Mouse (Mus musculus) urinary bladder, adult 18-20 months (tissue): ENCODE measurements around the gene Mrpl33.
A peak's percentile ranks its signal among the peaks of the same experiment; 100 is the strongest.
"Not testable (repeated sequence)": the region's sequence is repeated elsewhere in the genome, so short reads cannot be mapped to it uniquely, and the experiment has no call there.

Source experiments
- DNase-seq, 2 experiments: peaks; one replicate each; pipeline ENCODE4 v3.0.0; 2022; ENCODE audit warnings: low spot score in 2 of 2, mixed read lengths in 2 of 2

The Mrpl33 gene

DNA sequence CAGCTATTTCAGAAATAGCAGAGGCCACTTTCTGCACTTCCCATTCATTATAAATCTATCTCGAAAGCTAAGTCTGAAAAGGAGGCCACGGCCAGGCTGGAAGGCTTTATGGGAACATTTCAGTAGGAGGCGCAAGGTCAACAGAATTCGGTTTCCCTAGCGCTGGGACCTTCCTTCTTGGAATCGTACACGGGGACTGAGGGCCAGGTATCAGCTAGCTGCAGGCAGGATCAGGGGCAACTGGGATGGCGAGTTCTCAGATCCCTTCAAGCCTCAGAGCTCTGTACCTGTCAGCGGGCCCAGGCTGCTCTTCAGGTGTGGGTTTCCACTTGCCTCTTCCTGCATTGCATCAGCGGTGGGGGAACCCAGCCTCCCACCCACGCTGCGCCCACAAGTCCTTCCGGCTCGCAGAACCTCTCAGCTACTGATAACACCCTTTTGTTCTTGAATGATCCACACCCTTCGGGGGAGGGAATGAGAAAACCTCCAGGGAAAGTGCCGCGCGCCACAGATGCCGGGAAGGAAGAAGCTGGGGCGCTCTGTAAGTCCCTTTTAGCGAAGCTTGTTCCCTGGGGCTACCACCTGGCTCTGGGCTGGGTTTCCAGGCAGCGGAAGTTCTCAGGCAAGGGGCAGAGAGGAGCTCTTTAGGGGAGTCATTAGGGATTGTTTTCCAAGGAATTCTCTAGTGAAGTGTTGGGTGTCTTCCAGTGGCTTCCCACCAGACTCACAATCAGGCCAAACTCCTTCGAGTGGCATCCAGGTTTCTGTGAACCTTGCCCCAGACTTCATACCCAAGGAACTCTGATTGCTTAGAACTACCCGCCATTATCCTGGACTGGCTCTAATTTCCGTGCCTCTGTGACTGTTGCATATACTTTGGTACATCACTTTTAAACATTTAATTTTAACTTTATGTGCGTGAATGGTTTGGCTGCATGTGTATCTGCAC, at the start of gene Mrpl33:
Gene Mrpl33 (plus strand): TSS at position 455 of the 949 bp plus-strand sequence.
- peak; percentile 59 to 71 for DNase-seq

DNA sequence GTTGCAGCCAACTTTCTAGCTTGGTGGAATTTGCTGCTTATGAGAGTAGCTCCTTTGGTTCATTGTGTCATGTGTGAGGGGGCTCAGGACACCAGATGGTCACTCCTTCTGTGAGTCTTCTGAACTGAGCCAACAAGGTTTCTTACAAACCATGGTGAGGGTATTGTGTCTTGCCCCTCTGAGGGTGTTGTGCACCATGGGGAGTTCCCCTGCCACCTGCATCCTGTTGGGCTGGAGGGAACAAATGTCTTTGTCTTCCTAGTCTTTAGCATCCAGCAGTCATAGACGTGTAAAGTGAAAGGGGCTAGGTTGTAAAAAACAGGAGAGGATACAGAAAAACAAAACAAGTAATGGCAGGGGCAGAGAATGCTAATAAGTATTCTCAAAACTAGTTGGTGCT, 37.3 kb upstream of the Mrpl33 start:
- no peak for DNase-seq

DNA sequence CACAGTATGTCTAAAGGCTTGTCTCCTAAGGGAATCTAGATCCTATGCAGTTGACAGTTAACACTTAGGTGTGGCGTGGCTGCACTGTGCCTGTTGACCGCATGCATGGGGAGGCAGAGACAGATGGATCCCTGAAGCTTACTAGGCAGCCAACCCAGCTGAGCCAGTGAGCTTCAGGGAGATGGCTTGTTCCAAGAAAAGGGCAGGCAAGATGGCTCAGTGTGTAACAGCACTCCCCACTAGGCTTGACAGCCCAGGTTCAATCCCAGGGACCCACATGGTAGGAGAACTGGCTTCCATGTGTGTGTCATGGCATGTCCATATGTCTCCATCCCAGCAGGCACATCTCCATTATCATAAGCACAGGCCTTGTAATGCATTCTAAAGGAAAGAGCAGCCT, 36.4 kb upstream of the Mrpl33 start:
- no peak for DNase-seq

DNA sequence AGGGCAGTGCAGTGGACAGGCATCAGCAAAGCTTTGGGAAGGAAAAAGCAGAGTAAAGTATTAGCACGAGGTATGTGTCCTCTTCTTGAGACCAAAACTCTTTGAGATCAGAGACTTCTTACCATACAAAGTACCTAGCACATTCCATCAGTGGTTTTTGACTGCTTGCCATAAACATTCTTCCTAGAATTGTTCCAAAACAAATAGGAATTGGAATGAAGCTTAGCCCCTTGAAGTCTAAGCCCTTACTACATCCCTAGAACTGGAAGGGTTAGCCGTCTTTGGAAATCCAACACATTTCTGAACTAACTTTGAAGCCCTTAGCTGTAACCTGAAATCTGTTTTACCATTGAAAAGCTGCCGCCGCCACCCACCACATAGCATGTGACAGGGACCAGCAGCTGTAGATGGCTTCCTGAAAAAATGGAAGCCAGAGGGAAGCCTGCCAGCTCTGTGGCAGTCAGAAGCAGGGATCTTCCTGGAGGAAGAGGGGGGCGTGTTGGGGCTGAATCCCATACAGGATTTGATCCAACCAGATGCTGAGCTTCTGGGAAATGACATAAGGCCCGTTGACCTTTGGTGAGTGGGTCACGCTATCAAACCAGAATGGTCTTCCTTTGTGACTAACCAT, 34.6 kb upstream of the Mrpl33 start:
- no peak for DNase-seq

DNA sequence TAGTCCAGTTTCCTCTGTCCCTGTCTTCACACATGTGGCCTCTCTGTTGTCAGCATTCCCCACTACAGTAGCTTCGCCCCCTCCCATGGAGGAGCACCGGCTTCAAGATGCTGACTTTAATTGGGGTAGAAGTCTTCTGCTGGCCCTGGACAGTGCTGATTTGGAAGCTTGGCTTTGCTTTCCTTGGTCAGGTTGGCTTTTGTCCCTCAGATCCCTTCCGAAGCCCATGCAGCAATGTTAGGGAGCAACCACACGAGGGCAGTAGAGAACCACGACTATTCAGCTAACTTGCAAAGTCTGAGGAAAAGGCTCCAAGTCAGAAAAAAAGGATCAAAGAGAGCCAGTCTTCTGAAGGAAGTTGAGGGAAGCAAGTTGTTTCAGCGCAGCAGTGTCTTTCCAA, 33.2 kb upstream of the Mrpl33 start:
- peak; percentile 28 to 56 for DNase-seq

DNA sequence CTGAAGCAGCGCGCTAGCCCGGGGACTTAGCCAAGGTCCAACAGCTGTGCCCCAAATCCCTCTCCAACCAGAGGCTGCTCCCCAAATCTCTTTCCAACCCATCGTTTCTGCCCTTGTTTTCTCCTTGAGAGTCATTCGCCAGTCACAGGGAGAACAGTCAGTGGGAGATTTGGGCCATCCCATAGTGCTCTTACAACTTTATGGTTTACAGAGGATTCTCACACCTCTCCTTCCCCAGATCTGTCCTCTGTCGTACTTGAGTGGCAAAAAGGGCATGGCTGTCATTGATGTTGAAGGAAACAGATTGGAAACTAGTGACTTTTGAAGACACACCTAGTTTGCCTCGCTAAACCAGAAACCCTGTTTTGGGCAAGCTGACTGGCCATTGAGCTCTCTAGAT, 32.8 kb upstream of the Mrpl33 start:
- DNase-seq = no peak

DNA sequence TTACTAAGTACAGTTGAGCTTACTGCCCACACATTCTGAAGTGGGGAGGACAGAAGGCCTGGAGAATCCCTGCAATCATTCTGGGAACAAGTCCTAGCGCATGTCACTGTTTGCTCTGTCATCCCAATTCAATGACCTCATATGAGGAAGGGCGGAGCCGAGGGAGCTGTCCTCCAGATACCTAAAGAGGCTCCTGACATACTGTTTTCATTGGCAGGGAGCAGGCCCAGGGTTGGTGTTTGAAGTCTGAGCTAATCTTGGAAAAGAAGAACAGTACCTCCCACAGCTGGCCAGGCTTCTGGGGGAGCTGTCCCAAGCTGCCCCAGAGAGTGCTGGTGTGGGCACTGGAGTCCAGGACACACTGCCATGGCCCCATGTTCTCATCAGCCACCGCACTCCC, 31.8 kb upstream of the Mrpl33 start:
- peak in 1 of 2 experiments; percentile 56 for DNase-seq

DNA sequence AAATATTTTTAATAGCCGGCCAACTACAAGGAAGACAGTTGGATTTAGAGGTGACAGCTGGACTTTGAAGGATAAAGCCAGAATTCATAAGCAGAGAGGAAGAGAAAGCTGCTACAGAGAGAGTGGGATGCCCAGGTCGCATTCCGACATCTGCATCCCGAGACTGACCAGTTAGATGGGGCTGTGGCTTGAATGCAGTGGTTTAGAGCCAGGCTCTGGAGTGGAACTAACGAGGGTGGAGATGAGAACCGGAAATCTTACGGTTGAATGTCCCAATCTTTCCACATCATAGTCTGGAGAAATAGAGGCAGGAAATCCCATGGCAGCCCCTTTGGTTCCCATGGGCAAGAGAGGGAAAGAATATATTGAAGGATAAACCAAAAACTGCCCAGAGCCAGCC, 30.7 kb upstream of the Mrpl33 start:
- DNase-seq = no peak

DNA sequence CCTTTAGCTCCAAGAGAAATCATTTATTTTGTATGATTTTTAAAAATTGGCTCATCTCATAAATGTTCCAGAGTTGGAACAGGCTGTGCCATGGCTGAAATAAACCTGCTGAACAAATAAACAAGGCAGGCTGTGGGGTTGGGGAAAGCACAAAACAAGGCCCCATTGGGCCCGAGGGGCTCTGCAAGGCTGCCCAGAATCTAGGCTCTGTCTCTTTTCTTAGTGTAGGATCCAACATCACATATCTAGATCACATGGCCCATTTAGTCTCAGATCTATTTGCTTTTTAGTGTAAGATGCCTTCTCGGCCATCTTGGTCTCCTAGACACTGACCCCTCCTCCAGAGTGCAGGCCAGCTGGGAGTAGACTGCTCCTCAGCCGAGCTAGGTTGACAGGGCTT, 30.3 kb upstream of the Mrpl33 start:
- DNase-seq = no peak

DNA sequence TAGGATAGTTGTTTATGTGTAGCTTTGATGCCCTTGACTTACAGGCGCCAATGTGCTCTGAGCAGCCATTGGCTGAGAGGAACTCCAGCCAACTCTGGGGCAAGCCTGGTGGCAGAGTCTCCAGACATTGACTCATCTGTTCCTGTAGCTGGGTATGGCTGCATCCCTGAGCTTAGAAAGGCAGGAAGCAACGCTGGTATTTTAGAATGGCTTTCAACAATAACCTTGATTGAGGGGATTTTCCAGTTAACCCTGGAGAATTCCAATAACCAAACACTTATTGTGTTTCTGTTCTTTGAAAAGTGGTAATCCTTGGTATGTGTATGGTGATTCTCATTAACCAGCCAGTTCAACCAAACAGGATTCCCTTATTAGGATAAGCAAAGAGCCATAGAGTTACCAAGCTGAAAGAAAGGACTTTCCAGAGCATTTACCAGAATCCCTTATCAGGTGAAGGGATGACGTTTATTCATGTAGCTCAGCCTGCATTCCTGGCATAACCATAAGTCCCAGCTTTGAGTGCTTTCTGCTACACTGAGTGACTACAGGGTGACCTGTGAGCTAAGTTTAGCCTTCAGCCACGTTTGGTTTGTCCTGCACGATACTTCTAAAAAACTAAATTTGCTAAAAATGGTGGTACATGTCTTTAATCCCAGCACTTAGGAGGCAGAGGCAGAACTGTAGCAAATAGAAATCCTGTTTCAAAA, 28.6 kb upstream of the Mrpl33 start:
- DNase-seq = no peak

DNA sequence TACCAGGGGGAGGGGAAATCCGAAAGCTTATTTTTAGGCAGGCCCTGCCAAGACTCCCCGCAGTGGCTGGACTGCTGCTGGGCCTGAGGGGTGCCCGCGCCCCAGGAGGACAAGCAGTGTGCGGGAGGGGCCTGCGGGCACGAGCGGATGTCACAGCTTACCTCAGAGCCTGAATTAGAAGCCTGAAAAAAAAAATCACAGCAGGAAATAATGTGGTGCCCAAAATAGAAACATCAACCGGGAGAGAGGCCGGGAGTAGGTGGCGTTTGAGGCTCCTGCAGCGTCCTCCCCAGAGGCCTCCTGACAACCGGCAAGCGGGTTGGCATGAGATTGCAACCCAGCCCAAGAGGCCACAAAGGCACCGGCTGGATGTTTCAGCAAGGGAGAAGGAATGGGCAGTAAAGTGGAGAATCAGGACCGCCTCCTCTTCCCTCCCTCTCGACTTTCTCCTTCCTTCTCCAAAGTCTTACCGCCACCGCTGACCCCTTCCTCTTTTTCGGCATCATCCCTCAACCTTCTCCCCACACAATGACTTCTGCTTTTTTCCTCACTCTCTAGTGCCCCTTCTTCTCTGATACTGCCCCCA, 25.6 kb upstream of the Mrpl33 start:
- DNase-seq = no peak

DNA sequence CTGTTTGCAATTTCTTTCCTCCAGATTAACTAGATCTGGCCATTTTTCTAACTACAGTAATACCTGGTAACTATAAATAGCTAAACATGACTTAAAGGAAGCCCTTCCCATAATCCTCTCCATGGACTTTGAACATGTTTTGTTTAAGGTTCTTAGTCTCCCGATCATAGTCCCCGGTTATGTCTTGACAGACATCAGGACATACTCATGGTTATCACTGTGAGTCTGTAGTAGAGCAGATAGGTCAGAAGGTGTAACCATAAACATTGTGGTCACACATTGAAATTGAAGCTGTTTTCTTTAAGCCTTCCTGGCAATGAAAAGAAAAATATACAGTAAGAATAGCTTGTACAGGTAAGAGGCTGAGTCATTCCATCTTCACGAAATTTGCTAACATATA, 23.0 kb upstream of the Mrpl33 start:
- no peak for DNase-seq

DNA sequence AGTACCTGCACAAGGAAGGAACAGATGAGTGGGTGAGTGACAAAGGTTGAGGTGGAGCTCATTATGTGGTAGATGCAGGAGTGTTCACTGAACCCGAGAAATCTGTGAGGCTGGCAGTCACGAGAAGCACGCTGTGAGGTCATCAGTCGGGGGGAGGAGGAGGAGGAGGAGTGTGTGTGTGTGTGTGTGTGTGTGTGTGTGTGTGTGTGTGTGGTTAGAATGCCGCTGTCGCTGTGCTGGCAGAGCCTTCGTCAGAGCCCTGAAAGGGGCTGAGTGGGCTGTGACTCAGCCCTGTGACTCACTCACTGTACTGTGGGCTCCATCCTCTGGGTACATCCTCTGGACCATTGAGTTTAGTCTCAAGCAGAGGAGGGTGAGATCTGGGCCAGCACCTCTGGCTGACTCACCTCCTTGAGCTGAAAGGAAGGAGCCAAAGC, 20.2 kb upstream of the Mrpl33 start:
- peak in 1 of 2 experiments; percentile 45 for DNase-seq

DNA sequence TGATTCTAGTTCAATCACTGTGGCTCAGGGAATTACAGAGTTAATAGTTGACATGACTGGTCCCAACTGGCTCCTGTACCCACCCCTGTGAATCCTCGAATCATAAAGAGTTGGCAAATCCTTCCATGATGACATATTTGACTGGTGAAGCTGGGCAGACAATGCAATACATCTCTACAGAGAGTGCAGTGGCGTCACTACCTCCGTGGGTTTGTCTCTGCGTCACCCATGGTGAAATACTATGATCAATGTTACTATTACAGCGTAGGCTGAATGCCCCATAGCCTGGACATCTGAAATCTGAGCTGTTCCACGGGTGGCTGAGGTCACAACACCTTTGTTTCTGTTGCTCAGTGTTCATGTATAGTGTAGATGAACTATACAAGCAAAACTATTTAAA, 15.5 kb upstream of the Mrpl33 start:
- DNase-seq = no peak

DNA sequence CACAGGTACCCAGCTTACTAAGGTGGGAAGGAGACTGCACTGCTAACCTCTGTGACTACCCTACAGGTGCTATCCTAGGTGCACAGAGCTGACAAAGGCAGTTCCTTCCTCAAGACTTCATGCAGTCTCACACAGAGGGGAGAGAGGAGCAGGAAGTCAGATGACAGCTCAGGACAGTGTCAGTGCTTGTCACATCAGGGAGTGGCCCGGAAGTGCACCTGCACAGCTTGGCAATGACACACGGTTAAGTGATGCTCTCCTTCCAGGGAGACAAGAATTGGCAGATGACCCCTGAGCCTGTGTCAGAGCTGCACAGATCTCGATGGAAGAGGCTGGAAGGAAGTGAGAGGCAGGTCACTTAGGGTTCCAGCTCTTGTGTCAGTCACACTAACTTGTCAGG, 14.8 kb upstream of the Mrpl33 start:
- no peak for DNase-seq

DNA sequence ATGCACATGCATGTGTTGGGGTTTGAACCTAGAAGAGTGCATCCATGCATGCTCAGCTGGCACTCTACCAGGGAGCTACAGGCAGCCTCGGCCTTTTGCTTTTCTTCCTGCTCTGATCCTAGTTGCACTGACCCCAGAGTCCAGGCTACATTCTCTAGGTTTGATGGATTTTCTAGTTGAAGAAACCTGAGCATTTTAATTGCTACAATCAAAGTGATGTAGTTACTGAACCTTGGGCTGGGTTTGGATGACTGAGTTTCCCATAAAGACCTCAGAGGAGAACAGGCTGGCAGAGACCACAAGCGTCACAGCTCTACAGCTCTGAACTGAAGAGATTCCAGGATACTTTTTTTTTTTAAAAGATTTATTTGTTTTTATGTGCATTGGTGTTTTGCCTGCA, 13.5 kb upstream of the Mrpl33 start:
- no peak for DNase-seq

DNA sequence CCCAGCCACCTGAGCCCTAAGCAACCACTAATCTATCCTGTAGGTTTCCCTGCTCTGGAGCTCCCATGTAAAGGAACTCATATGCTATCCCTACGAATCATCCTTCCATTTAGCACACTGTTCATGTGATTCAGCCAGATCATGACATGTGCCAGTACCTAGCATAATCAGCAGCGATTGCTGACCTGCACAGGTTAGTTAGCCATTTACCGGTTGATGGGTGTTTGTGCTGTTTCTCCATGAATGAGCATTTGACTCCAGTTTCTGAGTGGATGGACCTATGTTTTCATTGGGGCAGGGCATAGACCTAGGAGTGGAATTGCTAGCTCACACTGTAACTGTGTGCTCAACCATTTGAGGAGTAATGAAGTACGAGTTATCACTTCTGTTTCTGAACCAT, 11.2 kb upstream of the Mrpl33 start:
- DNase-seq = no peak

DNA sequence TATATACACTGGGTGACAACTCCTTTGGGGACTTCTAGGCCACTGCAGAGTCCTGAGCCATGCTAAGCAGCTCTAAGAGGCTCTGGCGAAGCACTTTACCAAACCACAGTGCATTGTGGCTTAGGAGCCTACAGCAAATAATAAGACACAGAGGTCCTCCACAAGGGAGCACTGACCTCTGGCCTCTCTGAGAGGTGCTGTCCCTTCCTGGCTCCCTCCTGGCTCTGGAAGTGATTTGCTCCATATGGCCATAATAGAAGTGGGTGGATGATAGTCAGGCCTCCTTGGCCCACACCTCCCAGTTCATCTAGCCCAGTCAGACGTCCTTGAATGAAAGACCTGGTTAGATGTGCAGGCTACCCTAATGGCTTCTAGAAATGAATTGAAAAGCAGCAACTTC, 8.7 kb upstream of the Mrpl33 start:
- no peak for DNase-seq

DNA sequence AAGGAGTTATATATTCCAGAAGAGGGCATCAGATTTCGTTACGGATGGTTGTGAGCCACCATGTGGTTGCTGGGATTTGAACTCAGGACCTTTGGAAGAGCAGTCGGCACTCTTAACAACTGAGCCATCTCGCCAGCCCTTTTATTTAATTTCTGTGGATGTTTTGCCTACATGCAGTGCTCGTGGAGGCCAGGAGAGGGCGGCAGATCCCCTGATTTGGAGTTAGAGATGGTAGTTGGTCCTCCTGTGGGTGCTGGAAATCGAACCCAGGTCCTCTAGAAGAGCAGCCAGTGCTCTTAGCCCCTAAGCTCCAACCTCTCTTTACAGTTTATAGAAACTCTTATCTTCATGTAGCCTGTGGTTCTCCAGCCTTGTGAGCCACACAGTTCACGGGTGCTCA, 8.1 kb upstream of the Mrpl33 start:
- DNase-seq = not testable (repeated sequence)

DNA sequence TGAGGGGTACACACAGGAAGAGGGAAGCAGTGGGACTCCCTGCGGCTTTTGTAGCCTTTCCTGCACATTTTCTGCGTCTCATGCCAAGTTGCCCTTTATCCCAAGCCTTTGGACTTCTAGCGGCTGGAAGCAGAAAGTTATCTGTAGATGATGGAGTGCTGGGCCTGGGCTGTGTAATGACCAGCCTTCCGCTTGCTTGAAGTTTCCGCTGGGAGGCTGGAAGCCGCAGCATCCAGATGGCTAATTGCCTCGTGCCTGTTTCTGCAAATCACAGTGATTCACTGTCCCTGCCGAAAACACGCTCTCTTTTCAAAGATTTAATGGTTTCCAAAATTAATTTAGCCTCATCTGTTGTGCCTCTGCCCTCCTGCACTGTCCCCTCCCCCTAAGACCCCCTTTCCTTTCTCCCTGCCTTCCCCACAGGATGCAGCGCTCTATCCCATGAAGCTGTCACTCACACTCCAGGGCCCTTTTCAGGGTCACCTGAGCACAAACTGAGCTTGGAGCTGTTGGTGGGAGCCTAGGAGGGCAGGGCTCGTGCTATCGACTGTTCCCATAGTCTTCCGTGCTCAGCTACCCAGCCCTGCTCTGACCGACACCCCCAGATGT, 6.9 kb upstream of the Mrpl33 start:
- DNase-seq = no peak

DNA sequence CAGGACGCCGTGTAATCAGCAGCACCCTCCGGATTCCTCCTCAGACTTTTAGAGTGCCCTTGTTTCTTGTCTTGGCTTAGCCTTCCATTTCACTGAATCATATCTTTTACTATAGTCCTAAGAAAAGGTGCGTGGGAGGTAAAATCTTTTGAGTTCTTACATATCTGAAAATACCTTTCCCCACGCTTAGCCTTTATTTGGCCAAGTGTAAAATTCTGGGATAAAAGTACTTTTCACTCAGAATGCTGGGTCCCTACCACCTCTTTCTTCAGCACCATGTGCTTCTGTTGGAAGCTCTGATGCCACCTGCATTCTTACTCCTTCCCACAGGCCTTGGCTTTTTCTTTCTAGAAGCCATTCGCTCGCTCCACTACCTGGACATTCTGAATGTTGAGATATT, 5.6 kb upstream of the Mrpl33 start:
- DNase-seq = no peak

DNA sequence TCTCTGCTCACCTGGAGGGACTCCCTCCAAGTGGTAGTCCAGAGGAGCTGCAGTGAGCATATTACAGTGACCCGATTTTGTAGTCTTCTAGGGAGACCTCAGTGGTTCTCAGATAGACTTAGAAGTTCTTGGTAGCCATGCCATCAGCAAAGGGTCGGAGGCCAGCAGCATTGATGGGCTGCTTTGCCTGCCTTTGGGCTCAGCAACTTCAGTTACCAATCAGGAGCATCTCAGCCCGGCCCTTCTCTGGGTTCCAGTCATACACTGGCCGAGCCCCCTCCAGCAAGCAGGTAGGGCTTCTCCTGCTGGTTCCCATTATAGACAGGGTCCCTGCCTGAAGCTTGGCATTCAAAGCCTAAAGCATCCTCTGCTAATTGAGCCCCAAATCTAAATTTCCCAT, 867 bp upstream of the Mrpl33 start:
- DNase-seq = no peak
